ENCODE assay signal across 10 mouse cellular contexts in genomic region chr6:97396351-97396956, GRCm38 (mm10).
DNase-seq lines count a peak whose midpoint lies in the region; ATAC-seq and TF ChIP-seq lines count a peak whose summit lies in the region.
"Had no signal": no experiment of that assay in that cellular context is flagged by ENCODE, and none has a peak within 500 bp of the region (broad histone marks: within the 10 kb centered on the region; RNA-seq: fewer than 3 reads in every experiment).

No protein-coding gene starts in this region.

- no peak for TF ChIP-seq POLR2A in ES-Bruce4 (IDR thresholded peaks at IDR 0.05; ENCODE audit: insufficient read depth, low read length)

- no peak overlapping the region for H3K4me2 ChIP-seq in heart, embryonic 13.5 days
- no peak overlapping the region for H3K4me2 ChIP-seq in embryonic facial prominence, embryonic 13.5 days
- no peak overlapping the region for H3K4me2 ChIP-seq in intestine, embryonic 15.5 days (replicated peaks)
- H3K4me2 ChIP-seq: liver, embryonic 13.5 days had no signal

- ATAC-seq in heart, embryonic 13.5 days (ENCODE audit: extremely low read depth, insufficient number of reproducible peaks, low FRiP score, low TSS enrichment) = no peak
- ATAC-seq in embryonic facial prominence, embryonic 13.5 days (ENCODE audit: insufficient number of reproducible peaks, insufficient read depth, low FRiP score, low TSS enrichment, low read depth) = no peak
- no peak for ATAC-seq in intestine, embryonic 15.5 days

- DNase-seq in heart, postnatal 4 days = no peak
- DNase-seq in lung, postnatal 10 days = peak; percentile 24
- no peak for DNase-seq in thymus, postnatal 4 days
- no peak for DNase-seq in urinary bladder, postnatal 10 days (ENCODE audit: low spot score)
- DNase-seq: liver, embryonic 13.5 days had no signal

- H3K36me3 ChIP-seq in heart, embryonic 13.5 days = no peaks in the 10 kb centered on the region
- H3K36me3 ChIP-seq in ES-Bruce4 (ENCODE audit: control insufficient read depth, insufficient read depth, low read length, poor library complexity, severe bottlenecking) = no peaks in the 10 kb centered on the region
- H3K36me3 ChIP-seq in embryonic facial prominence, embryonic 13.5 days = no peaks in the 10 kb centered on the region
- no peaks in the 10 kb centered on the region for H3K36me3 ChIP-seq in intestine, embryonic 15.5 days
- H3K36me3 ChIP-seq: liver, embryonic 13.5 days; stomach, embryonic 15.5 days had no signal

- H3K9me3 ChIP-seq in heart, embryonic 13.5 days = no peaks in the 10 kb centered on the region
- H3K9me3 ChIP-seq in ES-Bruce4 (replicated peaks; ENCODE audit: control insufficient read depth, insufficient read depth, low read length, poor library complexity, severe bottlenecking) = no peaks in the 10 kb centered on the region; the same call in 1 of the 2 replicates
- H3K9me3 ChIP-seq in embryonic facial prominence, embryonic 13.5 days = no peaks in the 10 kb centered on the region
- no peaks in the 10 kb centered on the region for H3K9me3 ChIP-seq in intestine, embryonic 15.5 days
- H3K9me3 ChIP-seq: liver, embryonic 13.5 days; stomach, embryonic 15.5 days had no signal

- no peak for TF ChIP-seq CTCF in ES-Bruce4 (IDR thresholded peaks at IDR 0.05; ENCODE audit: low read depth, low read length)

- 35% methylated on average over 9 of the region's 9 CpGs for WGBS in heart, embryonic 13.5 days
- WGBS in embryonic facial prominence, embryonic 13.5 days = 21% methylated on average over 9 of the region's 9 CpGs
- 43% methylated on average over 9 of the region's 9 CpGs for WGBS in intestine, embryonic 15.5 days

- no peak overlapping the region for H3K4me3 ChIP-seq in heart, embryonic 13.5 days
- H3K4me3 ChIP-seq in ES-Bruce4 (ENCODE audit: low read depth, low read length) = no peak overlapping the region
- no peak overlapping the region for H3K4me3 ChIP-seq in embryonic facial prominence, embryonic 13.5 days
- H3K4me3 ChIP-seq in intestine, embryonic 15.5 days (replicated peaks) = no peak overlapping the region
- H3K4me3 ChIP-seq: liver, embryonic 13.5 days; stomach, embryonic 15.5 days had no signal

- H3K27ac ChIP-seq in heart, embryonic 13.5 days (replicated peaks) = 0 out of 2 replicates have a peak overlapping the region, but pooled peaks have one; percentile 14
- no peak overlapping the region for H3K27ac ChIP-seq in ES-Bruce4 (ENCODE audit: insufficient read depth, low read length)
- H3K27ac ChIP-seq in embryonic facial prominence, embryonic 13.5 days = peak overlapping the region; percentile 33
- H3K27ac ChIP-seq in intestine, embryonic 15.5 days = no peak overlapping the region
- H3K27ac ChIP-seq: liver, embryonic 13.5 days; stomach, embryonic 15.5 days had no signal

- H3K9ac ChIP-seq in heart, embryonic 13.5 days = peak overlapping the region; percentile 34; the same call in 1 of the 2 replicates
- no peak overlapping the region for H3K9ac ChIP-seq in ES-Bruce4 (ENCODE audit: low read depth, poor library complexity, severe bottlenecking)
- H3K9ac ChIP-seq in embryonic facial prominence, embryonic 13.5 days = no peak overlapping the region
- no peak overlapping the region for H3K9ac ChIP-seq in intestine, embryonic 15.5 days
- H3K9ac ChIP-seq: liver, embryonic 13.5 days; stomach, embryonic 15.5 days had no signal

- H3K4me1 ChIP-seq in heart, embryonic 13.5 days = peaks cover 35% of the 10 kb centered on the region
- peaks cover 6% of the 10 kb centered on the region for H3K4me1 ChIP-seq in ES-Bruce4 (ENCODE audit: control insufficient read depth, insufficient read depth, low read length)
- H3K4me1 ChIP-seq in embryonic facial prominence, embryonic 13.5 days = peaks cover 31% of the 10 kb centered on the region
- H3K4me1 ChIP-seq in intestine, embryonic 15.5 days (replicated peaks) = peaks cover 12% of the 10 kb centered on the region; the same call in 1 of the 2 replicates
- H3K4me1 ChIP-seq: liver, embryonic 13.5 days had no signal

- peaks cover 27% of the 10 kb centered on the region for H3K27me3 ChIP-seq in heart, embryonic 13.5 days (replicated peaks)
- 0 out of 2 replicates have a peak, but pooled peaks cover 2% of the 10 kb centered on the region for H3K27me3 ChIP-seq in ES-Bruce4 (ENCODE audit: control insufficient read depth, insufficient read depth, low read length, poor library complexity, severe bottlenecking)
- no peaks in the 10 kb centered on the region for H3K27me3 ChIP-seq in embryonic facial prominence, embryonic 13.5 days
- no peaks in the 10 kb centered on the region for H3K27me3 ChIP-seq in intestine, embryonic 15.5 days (replicated peaks)
- H3K27me3 ChIP-seq: liver, embryonic 13.5 days; stomach, embryonic 15.5 days had no signal

- TF ChIP-seq EP300 in ES-Bruce4 (IDR thresholded peaks at IDR 0.05; ENCODE audit: insufficient read depth, low read depth, low read length) = 0 out of 2 replicates have a peak, but pooled peaks have one; percentile 54

Comparison
In these comparisons a context has a peak if more than half of its experiments do, and no peak if none do; other contexts are left out.
1. H3K27ac ChIP-seq: peak in heart, embryonic 13.5 days (single experiment) and embryonic facial prominence, embryonic 13.5 days (single experiment); none in ES-Bruce4 (single experiment) and intestine, embryonic 15.5 days (single experiment).